Mouse (Mus musculus): ENCODE measurements at regions not wholly inside any gene's neighbourhood (a gene's known extent, or its start where the extent isn't known, plus 50 kb on each side); places are given as distances from the start of the nearest gene placed in this dataset.

- no peak overlapping the region for H3K27ac ChIP-seq (ENCODE audit: insufficient read depth, low read length)
- no peaks in the 10 kb centered on the region for H3K36me3 ChIP-seq (ENCODE audit: control insufficient read depth, insufficient read depth, low read length, poor library complexity, severe bottlenecking)
- TF ChIP-seq POLR2A (IDR thresholded peaks at IDR 0.05; ENCODE audit: insufficient read depth, low read length) = no peak
- no peak for TF ChIP-seq EP300 (IDR thresholded peaks at IDR 0.05; ENCODE audit: insufficient read depth, low read depth, low read length)
- TF ChIP-seq CTCF (IDR thresholded peaks at IDR 0.05; ENCODE audit: low read depth, low read length) = no peak
- H3K9me3 ChIP-seq (replicated peaks; ENCODE audit: control insufficient read depth, insufficient read depth, low read length, poor library complexity, severe bottlenecking) = no peaks in the 10 kb centered on the region
- no peaks in the 10 kb centered on the region for H3K27me3 ChIP-seq (ENCODE audit: control insufficient read depth, insufficient read depth, low read length, poor library complexity, severe bottlenecking)
- no peak overlapping the region for H3K4me3 ChIP-seq (ENCODE audit: low read depth, low read length)
- no peak overlapping the region for H3K9ac ChIP-seq (ENCODE audit: low read depth, poor library complexity, severe bottlenecking)
- no peaks in the 10 kb centered on the region for H3K4me1 ChIP-seq (ENCODE audit: control insufficient read depth, insufficient read depth, low read length)
Measured at GRCm38 (mm10) chr11:43370025-43370424, 56.0 kb downstream of the Pttg1 start.

- Histone ChIP-seq H3K4me3 (ENCODE audit: low read depth, low read length) (no peak overlapping the region), H3K9ac (ENCODE audit: low read depth, poor library complexity, severe bottlenecking) (no peak overlapping the region), H3K4me1 (ENCODE audit: control insufficient read depth, insufficient read depth, low read length) (no peaks in the 10 kb centered on the region), H3K9me3 (replicated peaks; ENCODE audit: control insufficient read depth, insufficient read depth, low read length, poor library complexity, severe bottlenecking) (no peaks in the 10 kb centered on the region), H3K27ac (ENCODE audit: insufficient read depth, low read length) (no peak overlapping the region), H3K36me3 (ENCODE audit: control insufficient read depth, insufficient read depth, low read length, poor library complexity, severe bottlenecking) (no peaks in the 10 kb centered on the region), H3K27me3 (ENCODE audit: control insufficient read depth, insufficient read depth, low read length, poor library complexity, severe bottlenecking) (no peaks in the 10 kb centered on the region)
- no peak for TF ChIP-seq POLR2A (IDR thresholded peaks at IDR 0.05; ENCODE audit: insufficient read depth, low read length)
- no peak for TF ChIP-seq CTCF (IDR thresholded peaks at IDR 0.05; ENCODE audit: low read depth, low read length)
- no peak for TF ChIP-seq EP300 (IDR thresholded peaks at IDR 0.05; ENCODE audit: insufficient read depth, low read depth, low read length)
Measured at GRCm38 (mm10) chr11:43368346-43368745, 57.7 kb downstream of the Pttg1 start.

GRCm38 (mm10) chr11:43361858-43362257 is 64.2 kb downstream of the Pttg1 start:
- TF ChIP-seq CTCF (IDR thresholded peaks at IDR 0.05; ENCODE audit: low read depth, low read length) (no peak), EP300 (IDR thresholded peaks at IDR 0.05; ENCODE audit: insufficient read depth, low read depth, low read length) (no peak), POLR2A (IDR thresholded peaks at IDR 0.05; ENCODE audit: insufficient read depth, low read length) (no peak)
- no peaks in the 10 kb centered on the region for H3K9me3 ChIP-seq (replicated peaks; ENCODE audit: control insufficient read depth, insufficient read depth, low read length, poor library complexity, severe bottlenecking)
- no peak overlapping the region for H3K4me3 ChIP-seq (ENCODE audit: low read depth, low read length)
- no peak overlapping the region for H3K9ac ChIP-seq (ENCODE audit: low read depth, poor library complexity, severe bottlenecking)
- H3K4me1 ChIP-seq (ENCODE audit: control insufficient read depth, insufficient read depth, low read length) = no peaks in the 10 kb centered on the region
- no peaks in the 10 kb centered on the region for H3K36me3 ChIP-seq (ENCODE audit: control insufficient read depth, insufficient read depth, low read length, poor library complexity, severe bottlenecking)
- H3K27ac ChIP-seq (ENCODE audit: insufficient read depth, low read length) = no peak overlapping the region
- no peaks in the 10 kb centered on the region; the same call in 1 of the 2 replicates for H3K27me3 ChIP-seq (ENCODE audit: control insufficient read depth, insufficient read depth, low read length, poor library complexity, severe bottlenecking)

- H3K36me3 ChIP-seq (ENCODE audit: control insufficient read depth, insufficient read depth, low read length, poor library complexity, severe bottlenecking) = no peaks in the 10 kb centered on the region
- H3K4me1 ChIP-seq (ENCODE audit: control insufficient read depth, insufficient read depth, low read length) = no peaks in the 10 kb centered on the region
- no peaks in the 10 kb centered on the region for H3K9me3 ChIP-seq (replicated peaks; ENCODE audit: control insufficient read depth, insufficient read depth, low read length, poor library complexity, severe bottlenecking)
- TF ChIP-seq POLR2A (IDR thresholded peaks at IDR 0.05; ENCODE audit: insufficient read depth, low read length) = no peak
- TF ChIP-seq CTCF (IDR thresholded peaks at IDR 0.05; ENCODE audit: low read depth, low read length) = no peak
- no peak for TF ChIP-seq EP300 (IDR thresholded peaks at IDR 0.05; ENCODE audit: insufficient read depth, low read depth, low read length)
- H3K9ac ChIP-seq (ENCODE audit: low read depth, poor library complexity, severe bottlenecking) = no peak overlapping the region
- no peak overlapping the region for H3K4me3 ChIP-seq (ENCODE audit: low read depth, low read length)
- no peaks in the 10 kb centered on the region; the same call in 1 of the 2 replicates for H3K27me3 ChIP-seq (ENCODE audit: control insufficient read depth, insufficient read depth, low read length, poor library complexity, severe bottlenecking)
- H3K27ac ChIP-seq (ENCODE audit: insufficient read depth, low read length) = no peak overlapping the region
Measured at GRCm38 (mm10) chr11:43358390-43359291, 67.4 kb downstream of the Pttg1 start.

GRCm38 (mm10) chr11:43353602-43354001 is 72.4 kb downstream of the Pttg1 start:
- H3K36me3 ChIP-seq (ENCODE audit: control insufficient read depth, insufficient read depth, low read length, poor library complexity, severe bottlenecking) = no peaks in the 10 kb centered on the region
- H3K9me3 ChIP-seq (replicated peaks; ENCODE audit: control insufficient read depth, insufficient read depth, low read length, poor library complexity, severe bottlenecking) = no peaks in the 10 kb centered on the region
- H3K27ac ChIP-seq (ENCODE audit: insufficient read depth, low read length) = no peak overlapping the region
- TF ChIP-seq EP300 (IDR thresholded peaks at IDR 0.05; ENCODE audit: insufficient read depth, low read depth, low read length) (no peak), POLR2A (IDR thresholded peaks at IDR 0.05; ENCODE audit: insufficient read depth, low read length) (no peak), CTCF (IDR thresholded peaks at IDR 0.05; ENCODE audit: low read depth, low read length) (no peak)
- no peak overlapping the region for H3K9ac ChIP-seq (ENCODE audit: low read depth, poor library complexity, severe bottlenecking)
- no peaks in the 10 kb centered on the region for H3K4me1 ChIP-seq (ENCODE audit: control insufficient read depth, insufficient read depth, low read length)
- no peak overlapping the region for H3K4me3 ChIP-seq (ENCODE audit: low read depth, low read length)
- H3K27me3 ChIP-seq (ENCODE audit: control insufficient read depth, insufficient read depth, low read length, poor library complexity, severe bottlenecking) = no peaks in the 10 kb centered on the region

GRCm38 (mm10) chr11:43353030-43353429 is 73.0 kb downstream of the Pttg1 start:
- Histone ChIP-seq H3K9ac (ENCODE audit: low read depth, poor library complexity, severe bottlenecking) (no peak overlapping the region), H3K4me1 (ENCODE audit: control insufficient read depth, insufficient read depth, low read length) (no peaks in the 10 kb centered on the region), H3K27ac (ENCODE audit: insufficient read depth, low read length) (no peak overlapping the region), H3K9me3 (replicated peaks; ENCODE audit: control insufficient read depth, insufficient read depth, low read length, poor library complexity, severe bottlenecking) (no peaks in the 10 kb centered on the region), H3K27me3 (ENCODE audit: control insufficient read depth, insufficient read depth, low read length, poor library complexity, severe bottlenecking) (no peaks in the 10 kb centered on the region), H3K36me3 (ENCODE audit: control insufficient read depth, insufficient read depth, low read length, poor library complexity, severe bottlenecking) (no peaks in the 10 kb centered on the region), H3K4me3 (ENCODE audit: low read depth, low read length) (no peak overlapping the region)
- TF ChIP-seq CTCF (IDR thresholded peaks at IDR 0.05; ENCODE audit: low read depth, low read length) (no peak), POLR2A (IDR thresholded peaks at IDR 0.05; ENCODE audit: insufficient read depth, low read length) (no peak), EP300 (IDR thresholded peaks at IDR 0.05; ENCODE audit: insufficient read depth, low read depth, low read length) (no peak)

Measured in ES-Bruce4 (cell line).